Mouse (Mus musculus) brain, embryonic 14.5 days (tissue): Measurements from ENCODE around the gene Rab11fip4.

Source experiments
- CTCF ChIP-seq: fragments of 200-500 bp; IDR thresholded peaks from 2 replicates; pipeline ENCODE4 v1.5.1; 2012; ENCODE audit warnings: inconsistent platforms, mild to moderate bottlenecking, moderate library complexity, borderline replicate concordance; ENCODE audit not compliant: insufficient read depth, insufficient read length; ENCODE audit errors: extremely low read depth
- POLR2A ChIP-seq: fragments of 200-500 bp; IDR thresholded peaks from 2 replicates; pipeline ENCODE4 v1.6.1; 2012; ENCODE audit warnings: mild to moderate bottlenecking, inconsistent platforms, borderline replicate concordance; ENCODE audit not compliant: poor library complexity, insufficient read depth, insufficient read length, severe bottlenecking; ENCODE audit errors: extremely low read depth

DNA sequence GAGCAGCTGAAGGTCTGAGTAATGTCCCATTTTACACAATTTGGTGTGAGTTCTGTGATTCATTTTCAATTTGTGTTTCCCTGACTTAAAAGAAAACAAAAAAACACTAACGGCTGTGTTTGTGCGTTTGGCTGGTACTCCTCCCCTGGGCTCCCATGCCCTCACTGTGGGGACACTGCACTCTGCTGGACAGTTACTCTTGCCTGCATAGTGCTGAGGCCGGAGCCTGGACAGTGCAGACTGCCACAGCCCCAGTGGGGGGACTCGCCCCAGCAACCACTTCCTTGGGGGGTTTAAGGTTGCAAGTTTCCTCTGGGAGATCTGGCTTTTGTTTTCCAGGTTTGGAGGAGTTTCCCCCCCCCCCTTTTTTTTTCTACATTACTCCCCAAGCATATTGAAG is 10.4 kb upstream of the Rab11fip4 start:
- TF ChIP-seq POLR2A (no peak), CTCF (no peak)
